Mouse (Mus musculus) bone marrow, adult 2 months (tissue): ENCODE measurements around the gene Gm3149.
"Not testable (repeated sequence)": the region's sequence is repeated elsewhere in the genome, so short reads cannot be mapped to it uniquely, and the experiment has no call there.

Experiments used
- CTCF ChIP-seq: fragments of 200-500 bp; IDR thresholded peaks from 2 replicates; pipeline ENCODE4 v1.5.1; 2011; ENCODE audit warnings: low read length, control low read depth; ENCODE audit not compliant: control insufficient read depth, insufficient read depth
- POLR2A ChIP-seq: fragments of 200-500 bp; IDR thresholded peaks from 2 replicates; pipeline ENCODE4 v1.6.1; 2011; ENCODE audit warnings: low read depth, mild to moderate bottlenecking, control low read depth, low read length, borderline replicate concordance; ENCODE audit not compliant: control insufficient read depth

DNA sequence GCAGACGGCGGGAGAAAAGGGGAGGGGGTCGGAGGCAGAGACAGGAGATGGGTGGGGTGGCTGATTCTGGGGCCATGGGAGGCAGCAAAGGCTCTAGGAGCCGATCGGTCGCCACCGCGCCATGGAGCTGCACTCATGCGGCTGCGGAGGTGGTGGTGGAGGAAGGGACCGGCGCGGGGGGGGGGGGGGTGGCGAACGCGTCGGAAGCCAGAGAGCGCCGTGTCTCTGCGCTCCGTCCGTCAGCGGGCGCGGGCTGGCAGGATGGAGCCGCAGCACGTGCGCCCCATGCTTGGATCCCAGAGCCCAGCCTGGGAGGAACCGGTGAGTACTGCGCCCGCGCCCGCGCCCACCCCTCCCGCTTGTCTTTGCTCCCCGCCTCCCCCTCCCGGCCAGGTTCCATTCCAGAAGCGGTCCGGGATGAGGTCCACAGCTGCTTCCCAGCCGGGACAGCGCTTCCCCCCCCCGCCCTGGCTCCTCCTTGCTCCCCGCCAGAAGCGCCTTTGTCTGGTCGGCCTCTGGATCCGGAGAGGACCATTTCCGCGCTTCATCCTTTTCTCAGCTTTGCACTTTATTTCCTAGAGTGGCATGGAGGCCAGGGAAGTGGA, 17.5 kb downstream of the Gm3149 start, which contains the start of gene 2610042L04Rik:
- TF ChIP-seq CTCF, POLR2A: not testable (repeated sequence)
